8 mouse cellular contexts compared by ENCODE assay signal in genomic region chr5:150664794-150665131, GRCm38 (mm10). TPM values are rescaled to one million over a fixed set of nuclear protein-coding genes. Genes with fewer than 3 reads are reported as not detected.
DNase-seq lines count a peak whose midpoint lies in the region; ATAC-seq and TF ChIP-seq lines count a peak whose summit lies in the region.

No protein-coding gene starts in this region.

- no peak for DNase-seq in kidney, adult 18-20 months
- no peak for DNase-seq in hindbrain, embryonic 14.5 days (ENCODE audit: low spot score)
- DNase-seq in ovary, adult 18-20 months (ENCODE audit: low spot score) = no peak
- no peak for DNase-seq in right cerebral cortex, postnatal 14 days
- no peak for DNase-seq in spleen, postnatal 4 days (ENCODE audit: low spot score in 2 of 2)

- H3K36me3 ChIP-seq in kidney, embryonic 14.5 days (ENCODE audit: control insufficient read depth, insufficient read depth, low read length) = peaks cover 15% of the 10 kb centered on the region
- H3K36me3 ChIP-seq in hindbrain, embryonic 14.5 days (replicated peaks; ENCODE audit: control insufficient read depth, insufficient read depth) = peaks cover 25% of the 10 kb centered on the region
- H3K36me3 ChIP-seq in midbrain, embryonic 16.5 days (ENCODE audit: control insufficient read depth, insufficient read depth, low read length) = peaks cover 6% of the 10 kb centered on the region

- no peaks in the 10 kb centered on the region for H3K27me3 ChIP-seq in kidney, embryonic 14.5 days (ENCODE audit: control insufficient read depth, insufficient read depth, low read length)
- H3K27me3 ChIP-seq in hindbrain, embryonic 14.5 days (ENCODE audit: control insufficient read depth, insufficient read depth, low read length) = no peaks in the 10 kb centered on the region
- H3K27me3 ChIP-seq in midbrain, embryonic 16.5 days (ENCODE audit: control insufficient read depth, insufficient read depth, low read depth, low read length) = no peaks in the 10 kb centered on the region

- peak overlapping the region; percentile 93 for H3K9ac ChIP-seq in kidney, embryonic 14.5 days (ENCODE audit: low read depth, low read length)
- peak overlapping the region; percentile 92 for H3K9ac ChIP-seq in hindbrain, embryonic 14.5 days
- H3K9ac ChIP-seq in midbrain, embryonic 16.5 days (ENCODE audit: low read depth, low read length) = peak overlapping the region; percentile 86

- peak overlapping the region; percentile 98 for H3K27ac ChIP-seq in kidney, embryonic 14.5 days (ENCODE audit: low read depth, low read length)
- H3K27ac ChIP-seq in bone marrow macrophage, adult 2 months (ENCODE audit: insufficient read depth, low read depth, low read length) = peak overlapping the region; percentile 83
- H3K27ac ChIP-seq in hindbrain, embryonic 14.5 days = peak overlapping the region; percentile 94
- H3K27ac ChIP-seq in midbrain, embryonic 16.5 days (ENCODE audit: low read length) = peak overlapping the region; percentile 84

- WGBS in kidney, embryonic 14.5 days = under 1% methylated on average over 10 of the region's 10 CpGs
- WGBS in hindbrain, embryonic 14.5 days = under 1% methylated on average over 10 of the region's 10 CpGs
- WGBS in midbrain, embryonic 16.5 days = 1% methylated on average over 10 of the region's 10 CpGs

- peak overlapping the region; percentile 98 for H3K4me3 ChIP-seq in kidney, embryonic 14.5 days (ENCODE audit: low read length)
- H3K4me3 ChIP-seq in bone marrow macrophage, adult 2 months (ENCODE audit: insufficient read depth, low read length) = peak overlapping the region; percentile 90
- peak overlapping the region; percentile 86 for H3K4me3 ChIP-seq in hindbrain, embryonic 14.5 days (replicated peaks; ENCODE audit: low read length)
- peak overlapping the region; percentile 87 for H3K4me3 ChIP-seq in midbrain, embryonic 16.5 days (ENCODE audit: low read depth, low read length)

- no peak for TF ChIP-seq CTCF in bone marrow macrophage, adult 2 months (IDR thresholded peaks at IDR 0.05; ENCODE audit: low read depth, low read length)

- H3K4me1 ChIP-seq in kidney, embryonic 14.5 days (ENCODE audit: control insufficient read depth, insufficient read depth, low read length) = 0 out of 2 replicates have a peak, but pooled peaks cover 5% of the 10 kb centered on the region
- peaks cover 18% of the 10 kb centered on the region for H3K4me1 ChIP-seq in bone marrow macrophage, adult 2 months (ENCODE audit: control insufficient read depth, insufficient read depth, low read length)
- H3K4me1 ChIP-seq in hindbrain, embryonic 14.5 days (replicated peaks; ENCODE audit: control insufficient read depth, insufficient read depth, low read length) = peaks cover 19% of the 10 kb centered on the region
- peaks cover 24% of the 10 kb centered on the region for H3K4me1 ChIP-seq in midbrain, embryonic 16.5 days (ENCODE audit: control insufficient read depth, insufficient read depth, low read length)

- no peak for TF ChIP-seq POLR2A in bone marrow macrophage, adult 2 months (IDR thresholded peaks at IDR 0.05; ENCODE audit: borderline replicate concordance, low read depth, low read length)

- H3K4me2 ChIP-seq in kidney, embryonic 14.5 days (replicated peaks; ENCODE audit: low read depth, low read length) = peak overlapping the region; percentile 79
- peak overlapping the region; percentile 90 for H3K4me2 ChIP-seq in hindbrain, embryonic 14.5 days (replicated peaks)
- peak overlapping the region; percentile 83 for H3K4me2 ChIP-seq in midbrain, embryonic 16.5 days (ENCODE audit: low read length)

- no peak for ATAC-seq in kidney, embryonic 14.5 days (ENCODE audit: low FRiP score, low TSS enrichment)
- ATAC-seq in hindbrain, embryonic 14.5 days (ENCODE audit: low FRiP score) = no peak; the same call in 1 of the 2 replicates
- ATAC-seq in midbrain, embryonic 16.5 days = 0 out of 2 replicates have a peak, but pooled peaks have one; percentile 0

- H3K9me3 ChIP-seq in kidney, embryonic 14.5 days (ENCODE audit: control insufficient read depth, low read length) = no peaks in the 10 kb centered on the region
- no peaks in the 10 kb centered on the region for H3K9me3 ChIP-seq in hindbrain, embryonic 14.5 days (ENCODE audit: control insufficient read depth, low read length)
- H3K9me3 ChIP-seq in midbrain, embryonic 16.5 days (replicated peaks; ENCODE audit: control insufficient read depth, low read length, poor library complexity, severe bottlenecking) = no peaks in the 10 kb centered on the region

RNA-seq across cellular contexts. Expression of gene N4bp2l2, which starts 1.2 kb away (rescaled TPM):
- 44.2 and 49.6 TPM in 2 replicates for polyA plus RNA-seq in kidney, embryonic 14.5 days (2014; fragmentation: Nextera tagmentation; extraction: Ambion mirVana)
- polyA plus RNA-seq in bone marrow macrophage, adult 2 months (2012; ENCODE audit: insufficient read depth, insufficient read length, missing spikeins) = 65.9 and 67.2 TPM in 2 replicates
- polyA plus RNA-seq in hindbrain, embryonic 14.5 days (2014; fragmentation: Nextera tagmentation; extraction: Ambion mirVana) = 29.8 and 32.3 TPM in 2 replicates
- 25.7 and 26.7 TPM in 2 replicates for polyA plus RNA-seq in midbrain, embryonic 16.5 days (2015; fragmentation: Nextera tagmentation; extraction: Ambion mirVana)

RNA-seq across cellular contexts. Expression of gene Pds5b, which starts 8.8 kb away (rescaled TPM):
- polyA plus RNA-seq in kidney, embryonic 14.5 days (2014; fragmentation: Nextera tagmentation; extraction: Ambion mirVana) = 36.1 and 53.6 TPM in 2 replicates
- polyA plus RNA-seq in bone marrow macrophage, adult 2 months (2012; ENCODE audit: insufficient read depth, insufficient read length, missing spikeins) = 15.6 and 18.4 TPM in 2 replicates
- 45.8 and 49.4 TPM in 2 replicates for polyA plus RNA-seq in hindbrain, embryonic 14.5 days (2014; fragmentation: Nextera tagmentation; extraction: Ambion mirVana)
- polyA plus RNA-seq in midbrain, embryonic 16.5 days (2015; fragmentation: Nextera tagmentation; extraction: Ambion mirVana) = 28.5 and 33.8 TPM in 2 replicates
